Mouse (Mus musculus) thymus, adult 2 months (tissue): ENCODE data around the gene Rab43.

ENCODE experiments used
- CTCF ChIP-seq: fragments of 200-500 bp; IDR thresholded peaks from 2 replicates; pipeline ENCODE4 v1.5.1; 2012; ENCODE audit warnings: mild to moderate bottlenecking, control low read depth, low read length, moderate library complexity, borderline replicate concordance; ENCODE audit not compliant: control insufficient read depth, poor library complexity, insufficient read depth; ENCODE audit errors: extremely low read depth
- POLR2A ChIP-seq: fragments of 200-500 bp; IDR thresholded peaks from 2 replicates; pipeline ENCODE4 v1.6.1; 2012; ENCODE audit warnings: mild to moderate bottlenecking, low read length, control low read depth, moderate library complexity; ENCODE audit not compliant: control insufficient read depth, poor library complexity, insufficient read depth; ENCODE audit errors: extremely low read depth

DNA sequence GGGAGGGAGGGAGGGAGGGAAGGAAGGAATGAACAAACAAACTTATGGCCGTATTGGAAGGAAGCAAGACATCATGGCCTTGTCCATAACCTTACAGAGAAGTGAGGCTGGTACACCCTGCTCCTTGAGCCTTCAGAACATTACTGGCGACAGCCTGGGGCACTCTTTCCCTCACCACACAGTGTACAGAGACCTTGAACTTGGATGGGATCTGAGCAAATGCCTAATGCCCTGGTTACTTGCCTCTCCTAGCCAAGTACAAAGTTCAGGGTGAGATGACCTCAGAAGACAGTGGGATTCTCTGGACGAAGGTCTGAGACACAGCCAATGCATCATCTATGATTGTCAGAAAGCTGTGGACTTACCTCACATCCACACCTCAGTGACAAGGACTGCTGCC lies 52.1 kb downstream of the Rab43 start:
- TF ChIP-seq POLR2A (no peak), CTCF (no peak)
